Mouse (Mus musculus) adrenal gland, adult 10 weeks (tissue): ENCODE data around the gene Cntrl. TPM values are rescaled to one million over a fixed set of nuclear protein-coding genes. Genes with fewer than 3 reads are reported as not detected.

ENCODE experiments used
- polyA plus RNA-seq: library from polyadenylated mRNA; stranded (reverse); fragments of 350-450 nt; fragmentation: Illumina TruSeq; extraction: RNeasy Lipid Tissue Mini Kit (QIAGEN cat#74804); gene quantifications from one replicate; pipeline ENCODE4 v1.2.3, GENCODE M21; 2014; ENCODE audit warnings: low read depth, low replicate concordance

Cntrl gene
- 32.0 TPM for polyA plus RNA-seq

GRCm38 (mm10) chr2:35109141-35109923 lies at the start of gene Cntrl:
TSS of gene Cntrl (plus strand) at chr2:35109492.

GRCm38 (mm10) chr2:35061338-35061737 lies 48.0 kb upstream of the Cntrl start, which contains the start of gene Hc:
TSS of gene Hc (minus strand) at chr2:35061438.

GRCm38 (mm10) chr2:35101443-35101842 lies 7.8 kb upstream of the Cntrl start, which contains the start of gene AI182371:
TSS of gene AI182371 (minus strand) at chr2:35101543.

GRCm38 (mm10) chr2:35200898-35201668 lies 91.8 kb downstream of the Cntrl start, which contains the start of gene Rab14:
TSS of gene Rab14 (minus strand) at chr2:35201120.

Other genes with a start within 250 kb of the Cntrl start
- not detected for gene Cutal, start 235.1 kb upstream of the Cntrl start, polyA plus RNA-seq
- gene Psmd5, start 234.5 kb upstream of the Cntrl start, polyA plus RNA-seq, result 72.4 TPM
- 2.0 TPM for gene Phf19, start 195.5 kb upstream of the Cntrl start, polyA plus RNA-seq
- gene Traf1, start 147.7 kb upstream of the Cntrl start, polyA plus RNA-seq, result 1.7 TPM
- 1.3 TPM for gene Hc, start 48.1 kb upstream of the Cntrl start, polyA plus RNA-seq
- gene AI182371, start 7.9 kb upstream of the Cntrl start, polyA plus RNA-seq, result 0.93 TPM
- gene Rab14, start 91.6 kb downstream of the Cntrl start, polyA plus RNA-seq, result 542 TPM
- gene Gsn, start 146.9 kb downstream of the Cntrl start, polyA plus RNA-seq, result 22.3 TPM
- 59.5 TPM for gene Stom, start 227.5 kb downstream of the Cntrl start, polyA plus RNA-seq